Mouse (Mus musculus) MEL (cell line): ENCODE data around the gene Pbx4. TPM values are rescaled to one million over a fixed set of nuclear protein-coding genes. Genes with fewer than 3 reads are reported as not detected.

Source experiments
- DNase-seq: peaks from one replicate; pipeline ENCODE4 v3.0.0; 2011; ENCODE audit warnings: low read depth, low spot score
- H3K27ac ChIP-seq: 2 replicates; pipeline ENCODE4 v1.5.1; 2012; ENCODE audit warnings: low read depth, mild to moderate bottlenecking, control low read depth, low read length, moderate library complexity; ENCODE audit not compliant: control insufficient read depth
- H3K27me3 ChIP-seq, 2 experiments: fragments of 150-350 bp in 1 of 2; sonication (generic) in 1 of 2; 2 replicates each; pipeline ENCODE4 v1.6.1; 2012; ENCODE audit warnings: low read length in 2 of 2, mild to moderate bottlenecking in 2 of 2, improper control_type of control experiment in 1 of 2, moderate library complexity in 1 of 2; ENCODE audit not compliant: insufficient read depth in 2 of 2, control insufficient read depth in 1 of 2
- H3K36me3 ChIP-seq, 2 experiments: 2 replicates each; pipeline ENCODE4 v1.6.1; 2012 to 2014; ENCODE audit warnings: low read length in 2 of 2, improper control_type of control experiment in 1 of 2, inconsistent platforms in 1 of 2, mild to moderate bottlenecking in 1 of 2; ENCODE audit not compliant: insufficient read depth in 2 of 2, control insufficient read depth in 1 of 2
- H3K4me1 ChIP-seq, 2 experiments: fragments of 150-350 bp in 1 of 2; sonication (generic) in 1 of 2; 2 replicates each; pipeline ENCODE4 v1.6.1; 2012; ENCODE audit warnings: low read length in 2 of 2, improper control_type of control experiment in 1 of 2, mild to moderate bottlenecking in 1 of 2; ENCODE audit not compliant: insufficient read depth in 2 of 2, control insufficient read depth in 1 of 2
- H3K4me3 ChIP-seq, 2 experiments: fragments of 150-350 bp in 1 of 2; sonication (generic) in 1 of 2; 2 replicates each; pipeline ENCODE4 v1.5.1; 2012; ENCODE audit warnings: low read depth in 2 of 2, low read length in 2 of 2, mild to moderate bottlenecking in 2 of 2, moderate library complexity in 2 of 2, control low read depth in 1 of 2, improper control_type of control experiment in 1 of 2; ENCODE audit not compliant: control insufficient read depth in 1 of 2, insufficient read depth in 1 of 2
- H3K79me2 ChIP-seq: 2 replicates; pipeline ENCODE4 v1.6.1; 2012; ENCODE audit warnings: mild to moderate bottlenecking, low read length, moderate library complexity; ENCODE audit not compliant: control insufficient read depth, poor library complexity, insufficient read depth
- H3K9ac ChIP-seq: 2 replicates; pipeline ENCODE4 v1.6.1; 2012; ENCODE audit warnings: low read depth, mild to moderate bottlenecking, control low read depth, low read length, moderate library complexity; ENCODE audit not compliant: control insufficient read depth, poor library complexity, severe bottlenecking
- H3K9me3 ChIP-seq: fragments of 150-350 bp; sonication (generic); replicated peaks from 2 replicates; pipeline ENCODE4 v1.6.1; 2012; ENCODE audit warnings: mild to moderate bottlenecking, low read length, improper control_type of control experiment, moderate library complexity; ENCODE audit not compliant: insufficient read depth
- BHLHE40 ChIP-seq: IDR thresholded peaks from 2 replicates; pipeline ENCODE4 v1.6.1; 2012; ENCODE audit warnings: low read depth, mild to moderate bottlenecking, inconsistent platforms, low read length, improper control_type of control experiment, borderline replicate concordance
- CHD1 ChIP-seq: IDR thresholded peaks from 2 replicates; pipeline ENCODE4 v1.6.1; 2012; ENCODE audit warnings: low read depth, mild to moderate bottlenecking, inconsistent platforms, low read length, improper control_type of control experiment
- CHD2 ChIP-seq: IDR thresholded peaks from 2 replicates; pipeline ENCODE4 v1.6.1; 2011; ENCODE audit warnings: low read length, improper control_type of control experiment
- CTCF ChIP-seq, 3 experiments: IDR thresholded peaks in 2 of 3; conservative IDR thresholded peaks in 1 of 3; 2 replicates each; pipeline ENCODE4 v1.5.1; 2011 to 2012; ENCODE audit warnings: low read length in 3 of 3, low read depth in 2 of 3, mild to moderate bottlenecking in 2 of 3, improper control_type of control experiment in 1 of 3, inconsistent platforms in 1 of 3, mixed read lengths in 1 of 3, moderate library complexity in 1 of 3; ENCODE audit not compliant: control insufficient read depth in 1 of 3, insufficient read depth in 1 of 3, poor library complexity in 1 of 3, severe bottlenecking in 1 of 3
- E2F4 ChIP-seq: IDR thresholded peaks from 2 replicates; pipeline ENCODE4 v1.6.1; 2011; ENCODE audit warnings: low read depth, low read length, improper control_type of control experiment, borderline replicate concordance
- ELF1 ChIP-seq: IDR thresholded peaks from 2 replicates; pipeline ENCODE4 v1.6.1; 2014; ENCODE audit warnings: low read depth, mild to moderate bottlenecking, inconsistent platforms, low read length, improper control_type of control experiment, moderate library complexity
- EP300 ChIP-seq, 2 experiments: IDR thresholded peaks; 2 replicates each; pipeline ENCODE4 v1.6.1; 2011; ENCODE audit warnings: improper control_type of control experiment in 2 of 2, low read length in 2 of 2, low read depth in 1 of 2, mild to moderate bottlenecking in 1 of 2
- ETS1 ChIP-seq: IDR thresholded peaks from 2 replicates; pipeline ENCODE4 v1.6.1; 2012; ENCODE audit warnings: low read depth, mild to moderate bottlenecking, inconsistent platforms, low read length, improper control_type of control experiment, moderate library complexity
- GABPA ChIP-seq: IDR thresholded peaks from 2 replicates; pipeline ENCODE4 v1.6.1; 2012; ENCODE audit warnings: low read depth, mild to moderate bottlenecking, inconsistent platforms, low read length, improper control_type of control experiment, moderate library complexity
- GATA1 ChIP-seq: IDR thresholded peaks from 2 replicates; pipeline ENCODE4 v1.6.1; 2011; ENCODE audit warnings: low read depth, low read length, improper control_type of control experiment
- HCFC1 ChIP-seq: IDR thresholded peaks from 2 replicates; pipeline ENCODE4 v1.6.1; 2012; ENCODE audit warnings: low read depth, mild to moderate bottlenecking, inconsistent platforms, low read length, improper control_type of control experiment, moderate library complexity
- JUND ChIP-seq: IDR thresholded peaks from 2 replicates; pipeline ENCODE4 v1.6.1; 2011; ENCODE audit warnings: low read depth, mild to moderate bottlenecking, improper control_type of control experiment, low read length
- KAT2A ChIP-seq: conservative IDR thresholded peaks from 2 replicates; pipeline ENCODE4 v1.6.1; 2012; ENCODE audit warnings: low read depth, low read length, improper control_type of control experiment, inconsistent platforms
- MAFK ChIP-seq: IDR thresholded peaks from 2 replicates; pipeline ENCODE4 v1.6.1; 2011; ENCODE audit warnings: low read depth, mild to moderate bottlenecking, low read length, improper control_type of control experiment, borderline replicate concordance
- MAX ChIP-seq: IDR thresholded peaks from 2 replicates; pipeline ENCODE4 v1.6.1; 2011; ENCODE audit warnings: low read length, improper control_type of control experiment
- MAZ ChIP-seq: IDR thresholded peaks from 2 replicates; pipeline ENCODE4 v1.6.1; 2012; ENCODE audit warnings: low read depth, mild to moderate bottlenecking, inconsistent platforms, low read length, improper control_type of control experiment
- MEF2A ChIP-seq: IDR thresholded peaks from 2 replicates; pipeline ENCODE4 v1.6.1; 2014; ENCODE audit warnings: low read depth, mild to moderate bottlenecking, inconsistent platforms, low read length, improper control_type of control experiment; ENCODE audit not compliant: poor library complexity, insufficient replicate concordance, severe bottlenecking; ENCODE audit errors: extremely low read depth
- MYB ChIP-seq: IDR thresholded peaks from 2 replicates; pipeline ENCODE4 v1.6.1; 2011; ENCODE audit warnings: mild to moderate bottlenecking, low read depth, low read length, improper control_type of control experiment
- MYC ChIP-seq: IDR thresholded peaks from 2 replicates; pipeline ENCODE4 v1.6.1; 2011; ENCODE audit warnings: low read depth, mild to moderate bottlenecking, low read length, improper control_type of control experiment, moderate library complexity
- NELFE ChIP-seq: IDR thresholded peaks from 2 replicates; pipeline ENCODE4 v1.6.1; 2011; ENCODE audit warnings: low read depth, low read length, improper control_type of control experiment
- NRF1 ChIP-seq: IDR thresholded peaks from 2 replicates; pipeline ENCODE4 v1.6.1; 2014; ENCODE audit warnings: low read depth, mild to moderate bottlenecking, inconsistent platforms, low read length, improper control_type of control experiment, moderate library complexity; ENCODE audit not compliant: poor library complexity, insufficient read depth, severe bottlenecking
- POLR2A ChIP-seq, 2 experiments: IDR thresholded peaks; 2 replicates each; pipeline ENCODE4 v1.6.1; 2011 to 2012; ENCODE audit warnings: low read length in 2 of 2, mild to moderate bottlenecking in 2 of 2, control low read depth in 1 of 2, improper control_type of control experiment in 1 of 2, low read depth in 1 of 2, moderate library complexity in 1 of 2; ENCODE audit not compliant: control insufficient read depth in 1 of 2, insufficient read depth in 1 of 2, poor library complexity in 1 of 2
- POLR2AphosphoS5 ChIP-seq: IDR thresholded peaks from 2 replicates; pipeline ENCODE4 v1.6.1; 2012; ENCODE audit warnings: low read depth, borderline replicate concordance, mild to moderate bottlenecking, inconsistent platforms, low read length, moderate library complexity, mixed read lengths
- RAD21 ChIP-seq: IDR thresholded peaks from 2 replicates; pipeline ENCODE4 v1.6.1; 2011; ENCODE audit warnings: mild to moderate bottlenecking, low read depth, low read length, improper control_type of control experiment
- RCOR1 ChIP-seq: IDR thresholded peaks from 2 replicates; pipeline ENCODE4 v1.6.1; 2012; ENCODE audit warnings: low read depth, mild to moderate bottlenecking, inconsistent platforms, low read length, improper control_type of control experiment
- SIN3A ChIP-seq: IDR thresholded peaks from 2 replicates; pipeline ENCODE4 v1.6.1; 2012; ENCODE audit warnings: low read length, improper control_type of control experiment, inconsistent platforms
- SMC3 ChIP-seq: IDR thresholded peaks from 2 replicates; pipeline ENCODE4 v1.6.1; 2011; ENCODE audit warnings: low read depth, low read length, improper control_type of control experiment
- TAL1 ChIP-seq: IDR thresholded peaks from 2 replicates; pipeline ENCODE4 v1.6.1; 2012; ENCODE audit warnings: mild to moderate bottlenecking, inconsistent platforms, low read length, moderate library complexity, mixed read lengths
- TBP ChIP-seq: IDR thresholded peaks from 2 replicates; pipeline ENCODE4 v1.8.0; 2011; ENCODE audit warnings: low read depth, low read length, improper control_type of control experiment
- TCF12 ChIP-seq: IDR thresholded peaks from 2 replicates; pipeline ENCODE4 v1.6.1; 2014; ENCODE audit warnings: low read depth, mild to moderate bottlenecking, inconsistent platforms, low read length, improper control_type of control experiment, moderate library complexity
- USF1 ChIP-seq: IDR thresholded peaks from 2 replicates; pipeline ENCODE4 v1.6.1; 2014; ENCODE audit warnings: low read depth, mild to moderate bottlenecking, inconsistent platforms, low read length, improper control_type of control experiment, moderate library complexity
- USF2 ChIP-seq, 2 experiments: IDR thresholded peaks; 2 replicates each; pipeline ENCODE4 v1.6.1; 2011 to 2012; ENCODE audit warnings: improper control_type of control experiment in 2 of 2, low read length in 2 of 2, borderline replicate concordance in 1 of 2, inconsistent platforms in 1 of 2, low read depth in 1 of 2, mild to moderate bottlenecking in 1 of 2; ENCODE audit not compliant: insufficient read depth in 1 of 2
- ZC3H11A ChIP-seq: IDR thresholded peaks from 2 replicates; pipeline ENCODE4 v1.6.1; 2012; ENCODE audit warnings: low read depth, mild to moderate bottlenecking, inconsistent platforms, low read length, improper control_type of control experiment
- ZKSCAN1 ChIP-seq: IDR thresholded peaks from 2 replicates; pipeline ENCODE4 v1.6.1; 2012; ENCODE audit warnings: low read depth, mild to moderate bottlenecking, inconsistent platforms, low read length, improper control_type of control experiment, moderate library complexity
- ZMIZ1 ChIP-seq: IDR thresholded peaks from 2 replicates; pipeline ENCODE4 v1.6.1; 2012; ENCODE audit warnings: low read depth, mild to moderate bottlenecking, inconsistent platforms, low read length, improper control_type of control experiment, moderate library complexity
- ZNF384 ChIP-seq: IDR thresholded peaks from 2 replicates; pipeline ENCODE4 v1.6.1; 2012; ENCODE audit warnings: low read depth, mild to moderate bottlenecking, inconsistent platforms, low read length, improper control_type of control experiment
- polyA plus RNA-seq, 2 experiments: library from polyadenylated mRNA; stranded (reverse) in 1 of 2; unstranded in 1 of 2; fragments of >175 nt in 1 of 2; fragments of >200 nt in 1 of 2; gene quantifications; 2 replicates each; pipeline versions ENCODE4 v1.2.1 to v1.2.4; 2012; ENCODE audit warnings: low replicate concordance in 2 of 2, low read depth in 1 of 2; ENCODE audit not compliant: insufficient read length in 2 of 2, insufficient read depth in 1 of 2, missing spikeins in 1 of 2
- total RNA-seq: library from RNA; depleted of rRNA; stranded (reverse); fragments of 300-350 nt; gene quantifications from 2 replicates; pipeline ENCODE4 v1.2.3, GENCODE M21; 2012

Gene Pbx4
- total and polyA plus RNA-seq, 3 experiments = 9.3 to 15.6 TPM; not detected in 1

DNA sequence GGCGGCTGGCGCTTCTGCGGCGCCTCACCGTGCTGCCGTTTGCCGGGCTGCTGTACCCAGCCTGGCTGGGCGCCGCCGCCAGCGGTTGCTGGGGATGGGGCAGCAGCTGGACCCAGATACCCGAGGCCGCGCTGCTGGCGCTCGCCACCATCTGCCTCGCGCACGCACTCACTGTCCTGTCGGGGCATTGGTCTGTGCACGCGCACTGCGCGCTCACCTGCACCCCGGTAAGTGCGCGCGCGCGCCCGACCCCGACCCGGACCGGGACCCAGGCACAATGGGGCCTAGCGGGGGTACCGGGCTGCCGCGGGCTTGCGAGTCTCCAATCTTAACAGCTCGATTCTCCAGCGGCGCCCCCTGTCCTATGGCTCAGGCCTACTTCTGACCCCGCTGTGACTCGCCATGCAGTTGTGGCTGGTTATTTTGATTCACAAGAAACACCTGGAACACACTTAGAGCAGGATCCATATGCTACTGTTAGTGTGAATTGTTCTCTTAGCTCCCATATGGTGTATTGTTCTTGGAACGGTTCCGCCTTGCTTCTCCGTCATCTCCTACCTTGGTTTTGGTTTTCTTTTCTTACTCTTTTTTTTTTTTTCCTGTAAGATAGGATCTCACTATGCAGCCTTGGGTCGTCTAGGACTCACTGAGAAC lies 40.7 kb upstream of the Pbx4 start:
- Histone ChIP-seq H3K4me1 (peaks cover 4 to 15% of the 10 kb centered on the region in 2 experiments), H3K9ac (peak overlapping the region; percentile 93)
- DNase-seq = peak; percentile 64
- TF ChIP-seq USF1 = no peak
- TF ChIP-seq MYC = 0 out of 2 replicates have a peak, but pooled peaks have one; percentile 14
- TF ChIP-seq TCF12 = no peak
- no peak; the same call in 1 of the 2 replicates for TF ChIP-seq SIN3A
- no peak for TF ChIP-seq NELFE
- no peak for TF ChIP-seq KAT2A
- TF ChIP-seq CHD1 = peak; percentile 57; the same call in 1 of the 2 replicates
- no peak for TF ChIP-seq RCOR1
- TF ChIP-seq ZC3H11A = no peak
- no peak for TF ChIP-seq CHD2
- TF ChIP-seq HCFC1 = no peak
- no peak for TF ChIP-seq ELF1
- no peak for TF ChIP-seq SMC3
- no peak for TF ChIP-seq ZMIZ1
- TF ChIP-seq EP300 (IDR thresholded peaks at IDR 0.05; ENCODE audit: low read depth in 1 of 2, low read length in 2 of 2) = no peak
- 0 out of 2 replicates have a peak, but pooled peaks have one; percentile 35 for TF ChIP-seq ETS1
- peak; percentile 36; the same call in 1 of the 2 replicates for TF ChIP-seq GATA1
- TF ChIP-seq MAX = 0 out of 2 replicates have a peak, but pooled peaks have one; percentile 2
- TF ChIP-seq MAFK = no peak
- TF ChIP-seq E2F4 = no peak
- no peak for TF ChIP-seq RAD21
- TF ChIP-seq GABPA = no peak
- TF ChIP-seq ZNF384 = peak; percentile 89
- no peak for TF ChIP-seq BHLHE40
- no peak for TF ChIP-seq MAZ
- no peak for TF ChIP-seq MYB
- TF ChIP-seq ZKSCAN1 = no peak
- no peak for TF ChIP-seq NRF1
- TF ChIP-seq POLR2A (IDR thresholded peaks at IDR 0.05; ENCODE audit: control insufficient read depth in 1 of 2, insufficient read depth in 1 of 2, low read depth in 1 of 2, low read length in 2 of 2, poor library complexity in 1 of 2) = no peak
- TF ChIP-seq MEF2A = no peak
- no peak for TF ChIP-seq TBP
- no peak for TF ChIP-seq USF2 (IDR thresholded peaks at IDR 0.05; ENCODE audit: borderline replicate concordance in 1 of 2, insufficient read depth in 1 of 2, low read depth in 1 of 2, low read length in 2 of 2)
- 0 out of 6 replicates have a peak, but pooled peaks of 1 of the 3 experiments have one; percentile 2 for TF ChIP-seq CTCF (IDR thresholded peaks at IDR 0.05 in 2 of 3, conservative IDR thresholded peaks at IDR 0.05 in 1 of 3; ENCODE audit: control insufficient read depth in 1 of 3, insufficient read depth in 1 of 3, low read depth in 2 of 3, low read length in 3 of 3, poor library complexity in 1 of 3, severe bottlenecking in 1 of 3)
- no peak for TF ChIP-seq JUND
- TF ChIP-seq TAL1 = no peak
- TF ChIP-seq POLR2AphosphoS5 = no peak

More for the DNA sequence above, 40.7 kb upstream of the Pbx4 start:
- Histone ChIP-seq H3K36me3 (peaks cover 0 to 14% of the 10 kb centered on the region in 2 experiments), H3K4me3 (peak overlapping the region; percentile 67 to 73), H3K27ac (peak overlapping the region; percentile 90), H3K9me3 (no peaks in the 10 kb centered on the region), H3K79me2 (peaks cover 31% of the 10 kb centered on the region), H3K27me3 (no peaks in the 10 kb centered on the region)
